Mouse (Mus musculus) embryonic fibroblast, embryonic 13.5 days (primary cell): ENCODE measurements around the gene B430306N03Rik.

ENCODE experiments used
- CTCF ChIP-seq: IDR thresholded peaks from 2 replicates; pipeline ENCODE4 v1.5.1; 2011; ENCODE audit warnings: mild to moderate bottlenecking, control low read depth, low read length, moderate library complexity, borderline replicate concordance; ENCODE audit not compliant: insufficient read depth
- POLR2A ChIP-seq: IDR thresholded peaks from 2 replicates; pipeline ENCODE4 v1.6.1; 2011; ENCODE audit warnings: low read depth, mild to moderate bottlenecking, control low read depth, low read length, moderate library complexity

- TF ChIP-seq POLR2A: no peak
- no peak for TF ChIP-seq CTCF
These were observed 3.8 kb upstream of the B430306N03Rik start for GRCm38 (mm10) chr17:48312124-48312523.
